Comparison of ENCODE assay signal across 9 mouse cellular contexts in the genomic region with DNA sequence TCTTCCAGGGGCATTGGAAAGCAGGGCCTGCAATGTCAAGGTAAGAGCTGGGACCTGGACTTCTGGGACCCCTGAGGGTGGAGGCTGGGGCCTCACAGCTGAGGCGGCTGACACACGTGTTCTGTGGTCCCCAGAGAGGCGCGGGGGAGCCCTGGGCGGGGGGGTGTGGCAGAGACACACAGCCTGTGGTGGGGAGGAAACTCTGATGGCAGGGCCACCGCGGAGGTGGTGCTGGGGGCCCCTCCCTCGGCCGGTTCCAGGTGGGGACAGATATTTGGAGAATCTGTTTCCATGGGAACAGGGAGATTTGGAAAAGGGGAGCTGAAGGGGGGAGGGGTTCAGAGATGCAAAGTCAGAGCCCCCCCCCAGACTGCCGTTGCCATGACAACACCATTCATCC. TPM values are rescaled to one million over a fixed set of nuclear protein-coding genes. Genes with fewer than 3 reads are reported as not detected.
DNase-seq lines count a peak whose midpoint lies in the region; ATAC-seq and TF ChIP-seq lines count a peak whose summit lies in the region.
"Had no signal": no experiment of that assay in that cellular context is flagged by ENCODE, and none has a peak within 500 bp of the region (broad histone marks: within the 10 kb centered on the region; RNA-seq: fewer than 3 reads in every experiment).

No protein-coding gene starts in this region.

- H3K27me3 ChIP-seq in liver, embryonic 12.5 days (replicated peaks), result peaks cover 72% of the 10 kb centered on the region
- peaks cover 51% of the 10 kb centered on the region for H3K27me3 ChIP-seq in liver, embryonic 11.5 days (replicated peaks; ENCODE audit: control insufficient read depth, insufficient read depth, low read length)
- H3K27me3 ChIP-seq in hindbrain, postnatal 0 days (ENCODE audit: insufficient read depth, low read length), result no peaks in the 10 kb centered on the region; the same call in 1 of the 2 replicates
- H3K27me3 ChIP-seq in neural tube, embryonic 13.5 days, result peaks cover 62% of the 10 kb centered on the region
- peaks cover 36% of the 10 kb centered on the region for H3K27me3 ChIP-seq in intestine, postnatal 0 days (replicated peaks; ENCODE audit: control insufficient read depth, insufficient read depth, low read length)

- H3K27ac ChIP-seq in liver, embryonic 12.5 days, result no peak overlapping the region
- no peak overlapping the region for H3K27ac ChIP-seq in liver, embryonic 11.5 days (ENCODE audit: low read depth, low read length)
- H3K27ac ChIP-seq in hindbrain, postnatal 0 days, result no peak overlapping the region
- H3K27ac ChIP-seq in neural tube, embryonic 13.5 days (replicated peaks), result no peak overlapping the region
- no peak overlapping the region for H3K27ac ChIP-seq in intestine, postnatal 0 days (ENCODE audit: low read depth, low read length)
- H3K27ac ChIP-seq: heart, adult 2 months had no signal

- no peak overlapping the region for H3K9ac ChIP-seq in liver, embryonic 12.5 days
- no peak overlapping the region for H3K9ac ChIP-seq in liver, embryonic 11.5 days (ENCODE audit: low read depth, low read length)
- H3K9ac ChIP-seq in hindbrain, postnatal 0 days (replicated peaks; ENCODE audit: low read length), result peak overlapping the region; percentile 54; the same call in 1 of the 2 replicates
- H3K9ac ChIP-seq in neural tube, embryonic 13.5 days, result peak overlapping the region; percentile 64
- no peak overlapping the region for H3K9ac ChIP-seq in intestine, postnatal 0 days (ENCODE audit: low read depth, low read length)

- H3K4me1 ChIP-seq in liver, embryonic 12.5 days, result peaks cover 9% of the 10 kb centered on the region
- H3K4me1 ChIP-seq in liver, embryonic 11.5 days (replicated peaks; ENCODE audit: control insufficient read depth, insufficient read depth, low read length), result peaks cover 8% of the 10 kb centered on the region
- H3K4me1 ChIP-seq in hindbrain, postnatal 0 days (ENCODE audit: insufficient read depth, low read length), result 0 out of 2 replicates have a peak, but pooled peaks cover 5% of the 10 kb centered on the region
- peaks cover 32% of the 10 kb centered on the region for H3K4me1 ChIP-seq in neural tube, embryonic 13.5 days (replicated peaks)
- H3K4me1 ChIP-seq in intestine, postnatal 0 days (replicated peaks; ENCODE audit: control insufficient read depth, insufficient read depth, low read length), result peaks cover 7% of the 10 kb centered on the region

- WGBS in liver, embryonic 12.5 days (ENCODE audit: insufficient replicate concordance), result 3% methylated on average over 10 of the region's 10 CpGs
- WGBS in liver, embryonic 11.5 days, result 5% methylated on average over 10 of the region's 10 CpGs
- 3% methylated on average over 8 of the region's 10 CpGs for WGBS in hindbrain, postnatal 0 days
- WGBS in neural tube, embryonic 13.5 days, result 6% methylated on average over 10 of the region's 10 CpGs
- WGBS in intestine, postnatal 0 days, result 8% methylated on average over 10 of the region's 10 CpGs

- H3K4me2 ChIP-seq in liver, embryonic 12.5 days, result no peak overlapping the region
- H3K4me2 ChIP-seq in liver, embryonic 11.5 days, result no peak overlapping the region
- H3K4me2 ChIP-seq in hindbrain, postnatal 0 days (ENCODE audit: low read depth, low read length), result peak overlapping the region; percentile 88
- H3K4me2 ChIP-seq in neural tube, embryonic 13.5 days, result peak overlapping the region; percentile 80
- no peak overlapping the region for H3K4me2 ChIP-seq in intestine, postnatal 0 days (replicated peaks; ENCODE audit: low read depth)

- peak; percentile 38; the same call in 1 of the 2 replicates for ATAC-seq in liver, embryonic 12.5 days
- ATAC-seq in liver, embryonic 11.5 days (replicated peaks; ENCODE audit: low FRiP score), result no peak; the same call in 1 of the 2 replicates
- ATAC-seq in hindbrain, postnatal 0 days, result peak; percentile 17; the same call in 1 of the 2 replicates
- ATAC-seq in neural tube, embryonic 13.5 days (ENCODE audit: low read depth), result peak; percentile 42; the same call in 1 of the 2 replicates
- ATAC-seq in intestine, postnatal 0 days, result no peak
- ATAC-seq in activated CD4-positive, CD25-positive, alpha-beta regulatory T cell, adult 4 months, result no peak

- H3K9me3 ChIP-seq in liver, embryonic 12.5 days (replicated peaks), result no peaks in the 10 kb centered on the region
- no peaks in the 10 kb centered on the region for H3K9me3 ChIP-seq in liver, embryonic 11.5 days (ENCODE audit: control insufficient read depth, low read length)
- H3K9me3 ChIP-seq in hindbrain, postnatal 0 days (ENCODE audit: low read length), result no peaks in the 10 kb centered on the region
- no peaks in the 10 kb centered on the region for H3K9me3 ChIP-seq in neural tube, embryonic 13.5 days
- H3K9me3 ChIP-seq in intestine, postnatal 0 days (ENCODE audit: control insufficient read depth), result no peaks in the 10 kb centered on the region

- peaks cover 6% of the 10 kb centered on the region; the same call in 1 of the 2 replicates for H3K36me3 ChIP-seq in liver, embryonic 12.5 days
- no peaks in the 10 kb centered on the region for H3K36me3 ChIP-seq in liver, embryonic 11.5 days (ENCODE audit: control insufficient read depth, insufficient read depth, low read length)
- H3K36me3 ChIP-seq in hindbrain, postnatal 0 days (ENCODE audit: insufficient read depth, low read length), result no peaks in the 10 kb centered on the region
- H3K36me3 ChIP-seq in neural tube, embryonic 13.5 days, result peaks cover 6% of the 10 kb centered on the region; the same call in 1 of the 2 replicates
- peaks cover 6% of the 10 kb centered on the region; the same call in 1 of the 2 replicates for H3K36me3 ChIP-seq in intestine, postnatal 0 days (ENCODE audit: control insufficient read depth, insufficient read depth)

- TF ChIP-seq CTCF in hindbrain, postnatal 0 days (IDR thresholded peaks at IDR 0.05; ENCODE audit: low read depth), result no peak
- no peak for TF ChIP-seq CTCF in intestine, postnatal 0 days (IDR thresholded peaks at IDR 0.05; ENCODE audit: low read depth)

- no peak overlapping the region for H3K4me3 ChIP-seq in liver, embryonic 12.5 days
- H3K4me3 ChIP-seq in liver, embryonic 11.5 days (ENCODE audit: low read depth, low read length), result no peak overlapping the region
- peak overlapping the region; percentile 55 for H3K4me3 ChIP-seq in hindbrain, postnatal 0 days (ENCODE audit: low read length)
- H3K4me3 ChIP-seq in neural tube, embryonic 13.5 days, result peak overlapping the region; percentile 40; the same call in 1 of the 2 replicates
- no peak overlapping the region for H3K4me3 ChIP-seq in intestine, postnatal 0 days (ENCODE audit: low read depth, low read length)

- no peak for DNase-seq in liver, embryonic 11.5 days (ENCODE audit: low spot score)
- peak; percentile 42 to 43 for DNase-seq in cerebellum, postnatal 14 days
- DNase-seq in hindbrain, postnatal 0 days (ENCODE audit: low spot score), result peak; percentile 31
- no peak for DNase-seq in MN1 (ENCODE audit: low spot score)

RNA-seq across cellular contexts. Expression of a gene that starts 15.3 kb away (rescaled TPM):
- polyA plus RNA-seq in liver, embryonic 12.5 days (2016; fragmentation: Nextera tagmentation; extraction: Ambion mirVana), result 0.04 TPM in 2 replicates
- polyA plus RNA-seq in liver, embryonic 11.5 days (2014; fragmentation: Nextera tagmentation; extraction: Ambion mirVana), result not detected in 2 replicates
- 6.7 and 8.0 TPM in 2 replicates for total RNA-seq in hindbrain, postnatal 0 days (2014; rRNA removed)
- polyA plus RNA-seq in hindbrain, postnatal 0 days (2015; fragmentation: Nextera tagmentation; extraction: Ambion mirVana), result 4.2 and 5.7 TPM in 2 replicates
- 0.64 and 0.76 TPM in 2 replicates for polyA plus RNA-seq in neural tube, embryonic 13.5 days (2015; fragmentation: Nextera tagmentation; extraction: Ambion mirVana)
- 0.10 and 0.57 TPM in 2 replicates for polyA plus RNA-seq in intestine, postnatal 0 days (2015; fragmentation: Nextera tagmentation; extraction: Ambion mirVana)
- not detected for polyA plus RNA-seq in activated CD4-positive, CD25-positive, alpha-beta regulatory T cell, adult 4 months (2017; shearing (Covaris generic))

RNA-seq across cellular contexts. Expression of a gene that starts 15.4 kb away (rescaled TPM):
- 16.6 and 17.5 TPM in 2 replicates for polyA plus RNA-seq in liver, embryonic 12.5 days (2016; fragmentation: Nextera tagmentation; extraction: Ambion mirVana)
- polyA plus RNA-seq in liver, embryonic 11.5 days (2014; fragmentation: Nextera tagmentation; extraction: Ambion mirVana), result 31.3 and 32.7 TPM in 2 replicates
- total RNA-seq in hindbrain, postnatal 0 days (2014; rRNA removed), result 22.6 and 42.7 TPM in 2 replicates
- polyA plus RNA-seq in hindbrain, postnatal 0 days (2015; fragmentation: Nextera tagmentation; extraction: Ambion mirVana), result 25.9 and 29.1 TPM in 2 replicates
- 40.4 and 46.4 TPM in 2 replicates for polyA plus RNA-seq in neural tube, embryonic 13.5 days (2015; fragmentation: Nextera tagmentation; extraction: Ambion mirVana)
- polyA plus RNA-seq in intestine, postnatal 0 days (2015; fragmentation: Nextera tagmentation; extraction: Ambion mirVana), result 71.3 and 75.3 TPM in 2 replicates
- polyA plus RNA-seq in activated CD4-positive, CD25-positive, alpha-beta regulatory T cell, adult 4 months (2017; shearing (Covaris generic)), result 10 to 100 TPM in 1 of 2 experiments, 1 to 10 TPM in 1; 4.1 to 10.4 TPM

RNA-seq across cellular contexts. Expression of a gene that starts 28.5 kb away (rescaled TPM):
- polyA plus RNA-seq in liver, embryonic 12.5 days (2016; fragmentation: Nextera tagmentation; extraction: Ambion mirVana), result 0.07 TPM in 1 of 2 replicates, not detected in the other
- polyA plus RNA-seq in liver, embryonic 11.5 days (2014; fragmentation: Nextera tagmentation; extraction: Ambion mirVana), result 0.29 and 0.42 TPM in 2 replicates
- 115 and 116 TPM in 2 replicates for total RNA-seq in hindbrain, postnatal 0 days (2014; rRNA removed)
- 4.0 and 4.6 TPM in 2 replicates for polyA plus RNA-seq in hindbrain, postnatal 0 days (2015; fragmentation: Nextera tagmentation; extraction: Ambion mirVana)
- 4.2 and 4.5 TPM in 2 replicates for polyA plus RNA-seq in neural tube, embryonic 13.5 days (2015; fragmentation: Nextera tagmentation; extraction: Ambion mirVana)
- polyA plus RNA-seq in intestine, postnatal 0 days (2015; fragmentation: Nextera tagmentation; extraction: Ambion mirVana), result 0.63 and 0.86 TPM in 2 replicates
- polyA plus RNA-seq in activated CD4-positive, CD25-positive, alpha-beta regulatory T cell, adult 4 months (2017; shearing (Covaris generic)), result not detected

RNA-seq across cellular contexts. Expression of a gene that starts 54.8 kb away (rescaled TPM):
- 0.07 TPM in 1 of 2 replicates, not detected in the other for polyA plus RNA-seq in liver, embryonic 12.5 days (2016; fragmentation: Nextera tagmentation; extraction: Ambion mirVana)
- 0.06 and 0.07 TPM in 2 replicates for polyA plus RNA-seq in liver, embryonic 11.5 days (2014; fragmentation: Nextera tagmentation; extraction: Ambion mirVana)
- total RNA-seq in hindbrain, postnatal 0 days (2014; rRNA removed), result 0.10 TPM in 1 of 2 replicates, not detected in the other
- 0.03 and 0.05 TPM in 2 replicates for polyA plus RNA-seq in hindbrain, postnatal 0 days (2015; fragmentation: Nextera tagmentation; extraction: Ambion mirVana)
- polyA plus RNA-seq in neural tube, embryonic 13.5 days (2015; fragmentation: Nextera tagmentation; extraction: Ambion mirVana), result not detected in 2 replicates
- polyA plus RNA-seq in intestine, postnatal 0 days (2015; fragmentation: Nextera tagmentation; extraction: Ambion mirVana), result not detected in 2 replicates
- polyA plus RNA-seq in activated CD4-positive, CD25-positive, alpha-beta regulatory T cell, adult 4 months (2017; shearing (Covaris generic)), result under 1 TPM in 1 of 2 experiments, not detected in 1; 0.12 TPM

Comparison
In these comparisons a context has a peak if more than half of its experiments do, and no peak if none do; other contexts are left out.
1. ATAC-seq: peak in liver, embryonic 12.5 days (single experiment), hindbrain, postnatal 0 days (single experiment) and neural tube, embryonic 13.5 days (single experiment); none in liver, embryonic 11.5 days (single experiment), intestine, postnatal 0 days (single experiment) and activated CD4-positive, CD25-positive, alpha-beta regulatory T cell, adult 4 months (single experiment).
2. H3K4me2 ChIP-seq: peak in hindbrain, postnatal 0 days (single experiment) and neural tube, embryonic 13.5 days (single experiment); none in liver, embryonic 12.5 days (single experiment), liver, embryonic 11.5 days (single experiment) and intestine, postnatal 0 days (single experiment).
3. H3K4me3 ChIP-seq: peak in hindbrain, postnatal 0 days (single experiment) and neural tube, embryonic 13.5 days (single experiment); none in liver, embryonic 12.5 days (single experiment), liver, embryonic 11.5 days (single experiment) and intestine, postnatal 0 days (single experiment).
4. H3K9ac ChIP-seq: peak in hindbrain, postnatal 0 days (single experiment) and neural tube, embryonic 13.5 days (single experiment); none in liver, embryonic 12.5 days (single experiment), liver, embryonic 11.5 days (single experiment) and intestine, postnatal 0 days (single experiment).
5. DNase-seq: peak in cerebellum, postnatal 14 days (2 of 2) and hindbrain, postnatal 0 days (single experiment); none in liver, embryonic 11.5 days (single experiment) and MN1 (single experiment).